Mouse (Mus musculus): ENCODE data around the gene Itga1.

Gene Itga1

GRCm38 (mm10) chr13:115101355-115102191 lies at the start of gene Itga1, which contains the start of gene Gm49395:
Gene Itga1 (minus strand): TSS chr13:115101964.
Gene Gm49395 (minus strand): TSS chr13:115101921.
- DNase-seq (ENCODE audit: low spot score): peak; percentile 88

GRCm38 (mm10) chr13:115150602-115151001 lies 48.8 kb upstream of the Itga1 start:
- DNase-seq (ENCODE audit: low spot score): peak; percentile 13

GRCm38 (mm10) chr13:115149849-115150248 lies 48.1 kb upstream of the Itga1 start:
- DNase-seq (ENCODE audit: low spot score): no peak

- no peak for DNase-seq (ENCODE audit: low spot score)
These were observed 41.8 kb upstream of the Itga1 start for GRCm38 (mm10) chr13:115143575-115143974.

- no peak for DNase-seq (ENCODE audit: low spot score)
These were observed 40.3 kb upstream of the Itga1 start for GRCm38 (mm10) chr13:115142066-115142465.

- DNase-seq (ENCODE audit: low spot score): no peak
These were observed 36.7 kb upstream of the Itga1 start for GRCm38 (mm10) chr13:115138513-115138912.

GRCm38 (mm10) chr13:115136761-115137160 lies 35.0 kb upstream of the Itga1 start:
- DNase-seq (ENCODE audit: low spot score): no peak

- DNase-seq (ENCODE audit: low spot score): no peak
These were observed 30.7 kb upstream of the Itga1 start for GRCm38 (mm10) chr13:115132435-115132834.

- no peak for DNase-seq (ENCODE audit: low spot score)
These were observed 29.6 kb upstream of the Itga1 start for GRCm38 (mm10) chr13:115131381-115131780.

- no peak for DNase-seq (ENCODE audit: low spot score)
These were observed 28.3 kb upstream of the Itga1 start for GRCm38 (mm10) chr13:115130035-115130434.

GRCm38 (mm10) chr13:115127826-115128225 lies 26.1 kb upstream of the Itga1 start:
- no peak for DNase-seq (ENCODE audit: low spot score)

GRCm38 (mm10) chr13:115126534-115126933 lies 24.8 kb upstream of the Itga1 start:
- no peak for DNase-seq (ENCODE audit: low spot score)

GRCm38 (mm10) chr13:115125130-115125529 lies 23.4 kb upstream of the Itga1 start:
- no peak for DNase-seq (ENCODE audit: low spot score)

- DNase-seq (ENCODE audit: low spot score): no peak
These were observed 22.8 kb upstream of the Itga1 start for GRCm38 (mm10) chr13:115124521-115124920.

GRCm38 (mm10) chr13:115118756-115119155 lies 17.0 kb upstream of the Itga1 start:
- no peak for DNase-seq (ENCODE audit: low spot score)

- no peak for DNase-seq (ENCODE audit: low spot score)
These were observed 16.4 kb upstream of the Itga1 start for GRCm38 (mm10) chr13:115118195-115118594.

GRCm38 (mm10) chr13:115116930-115117621 lies 15.3 kb upstream of the Itga1 start:
- no peak for DNase-seq (ENCODE audit: low spot score)

- no peak for DNase-seq (ENCODE audit: low spot score)
These were observed 7.9 kb upstream of the Itga1 start for GRCm38 (mm10) chr13:115109628-115110027.

- no peak for DNase-seq (ENCODE audit: low spot score)
These were observed 5.7 kb upstream of the Itga1 start for GRCm38 (mm10) chr13:115107436-115107835.

GRCm38 (mm10) chr13:115106183-115106582 lies 4.4 kb upstream of the Itga1 start:
- no peak for DNase-seq (ENCODE audit: low spot score)

GRCm38 (mm10) chr13:115102754-115103153 lies 990 bp upstream of the Itga1 start:
- no peak for DNase-seq (ENCODE audit: low spot score)

- no peak for DNase-seq (ENCODE audit: low spot score)
These were observed 1.2 kb downstream of the Itga1 start for GRCm38 (mm10) chr13:115100381-115101177.

Measured in adipocyte (in vitro differentiated cells).